Mouse (Mus musculus) MEL (cell line): ENCODE data around the gene Mpp3. TPM values are rescaled to one million over a fixed set of nuclear protein-coding genes. Genes with fewer than 3 reads are reported as not detected.

Source experiments
- DNase-seq: peaks from one replicate; pipeline ENCODE4 v3.0.0; 2011; ENCODE audit warnings: low read depth, low spot score
- H3K27ac ChIP-seq: 2 replicates; pipeline ENCODE4 v1.5.1; 2012; ENCODE audit warnings: low read depth, mild to moderate bottlenecking, control low read depth, low read length, moderate library complexity; ENCODE audit not compliant: control insufficient read depth
- H3K27me3 ChIP-seq, 2 experiments: fragments of 150-350 bp in 1 of 2; sonication (generic) in 1 of 2; 2 replicates each; pipeline ENCODE4 v1.6.1; 2012; ENCODE audit warnings: low read length in 2 of 2, mild to moderate bottlenecking in 2 of 2, improper control_type of control experiment in 1 of 2, moderate library complexity in 1 of 2; ENCODE audit not compliant: insufficient read depth in 2 of 2, control insufficient read depth in 1 of 2
- H3K36me3 ChIP-seq, 2 experiments: 2 replicates each; pipeline ENCODE4 v1.6.1; 2012 to 2014; ENCODE audit warnings: low read length in 2 of 2, improper control_type of control experiment in 1 of 2, inconsistent platforms in 1 of 2, mild to moderate bottlenecking in 1 of 2; ENCODE audit not compliant: insufficient read depth in 2 of 2, control insufficient read depth in 1 of 2
- H3K4me1 ChIP-seq, 2 experiments: fragments of 150-350 bp in 1 of 2; sonication (generic) in 1 of 2; 2 replicates each; pipeline ENCODE4 v1.6.1; 2012; ENCODE audit warnings: low read length in 2 of 2, improper control_type of control experiment in 1 of 2, mild to moderate bottlenecking in 1 of 2; ENCODE audit not compliant: insufficient read depth in 2 of 2, control insufficient read depth in 1 of 2
- H3K4me3 ChIP-seq, 2 experiments: fragments of 150-350 bp in 1 of 2; sonication (generic) in 1 of 2; 2 replicates each; pipeline ENCODE4 v1.5.1; 2012; ENCODE audit warnings: low read depth in 2 of 2, low read length in 2 of 2, mild to moderate bottlenecking in 2 of 2, moderate library complexity in 2 of 2, control low read depth in 1 of 2, improper control_type of control experiment in 1 of 2; ENCODE audit not compliant: control insufficient read depth in 1 of 2, insufficient read depth in 1 of 2
- H3K79me2 ChIP-seq: 2 replicates; pipeline ENCODE4 v1.6.1; 2012; ENCODE audit warnings: mild to moderate bottlenecking, low read length, moderate library complexity; ENCODE audit not compliant: control insufficient read depth, poor library complexity, insufficient read depth
- H3K9ac ChIP-seq: 2 replicates; pipeline ENCODE4 v1.6.1; 2012; ENCODE audit warnings: low read depth, mild to moderate bottlenecking, control low read depth, low read length, moderate library complexity; ENCODE audit not compliant: control insufficient read depth, poor library complexity, severe bottlenecking
- H3K9me3 ChIP-seq: fragments of 150-350 bp; sonication (generic); replicated peaks from 2 replicates; pipeline ENCODE4 v1.6.1; 2012; ENCODE audit warnings: mild to moderate bottlenecking, low read length, improper control_type of control experiment, moderate library complexity; ENCODE audit not compliant: insufficient read depth
- BHLHE40 ChIP-seq: IDR thresholded peaks from 2 replicates; pipeline ENCODE4 v1.6.1; 2012; ENCODE audit warnings: low read depth, mild to moderate bottlenecking, inconsistent platforms, low read length, improper control_type of control experiment, borderline replicate concordance
- CHD1 ChIP-seq: IDR thresholded peaks from 2 replicates; pipeline ENCODE4 v1.6.1; 2012; ENCODE audit warnings: low read depth, mild to moderate bottlenecking, inconsistent platforms, low read length, improper control_type of control experiment
- CTCF ChIP-seq, 3 experiments: IDR thresholded peaks in 2 of 3; conservative IDR thresholded peaks in 1 of 3; 2 replicates each; pipeline ENCODE4 v1.5.1; 2011 to 2012; ENCODE audit warnings: low read length in 3 of 3, low read depth in 2 of 3, mild to moderate bottlenecking in 2 of 3, improper control_type of control experiment in 1 of 3, inconsistent platforms in 1 of 3, mixed read lengths in 1 of 3, moderate library complexity in 1 of 3; ENCODE audit not compliant: control insufficient read depth in 1 of 3, insufficient read depth in 1 of 3, poor library complexity in 1 of 3, severe bottlenecking in 1 of 3
- E2F4 ChIP-seq: IDR thresholded peaks from 2 replicates; pipeline ENCODE4 v1.6.1; 2011; ENCODE audit warnings: low read depth, low read length, improper control_type of control experiment, borderline replicate concordance
- ELF1 ChIP-seq: IDR thresholded peaks from 2 replicates; pipeline ENCODE4 v1.6.1; 2014; ENCODE audit warnings: low read depth, mild to moderate bottlenecking, inconsistent platforms, low read length, improper control_type of control experiment, moderate library complexity
- GABPA ChIP-seq: IDR thresholded peaks from 2 replicates; pipeline ENCODE4 v1.6.1; 2012; ENCODE audit warnings: low read depth, mild to moderate bottlenecking, inconsistent platforms, low read length, improper control_type of control experiment, moderate library complexity
- GATA1 ChIP-seq: IDR thresholded peaks from 2 replicates; pipeline ENCODE4 v1.6.1; 2011; ENCODE audit warnings: low read depth, low read length, improper control_type of control experiment
- JUND ChIP-seq: IDR thresholded peaks from 2 replicates; pipeline ENCODE4 v1.6.1; 2011; ENCODE audit warnings: low read depth, mild to moderate bottlenecking, improper control_type of control experiment, low read length
- KAT2A ChIP-seq: conservative IDR thresholded peaks from 2 replicates; pipeline ENCODE4 v1.6.1; 2012; ENCODE audit warnings: low read depth, low read length, improper control_type of control experiment, inconsistent platforms
- MAX ChIP-seq: IDR thresholded peaks from 2 replicates; pipeline ENCODE4 v1.6.1; 2011; ENCODE audit warnings: low read length, improper control_type of control experiment
- MAZ ChIP-seq: IDR thresholded peaks from 2 replicates; pipeline ENCODE4 v1.6.1; 2012; ENCODE audit warnings: low read depth, mild to moderate bottlenecking, inconsistent platforms, low read length, improper control_type of control experiment
- MEF2A ChIP-seq: IDR thresholded peaks from 2 replicates; pipeline ENCODE4 v1.6.1; 2014; ENCODE audit warnings: low read depth, mild to moderate bottlenecking, inconsistent platforms, low read length, improper control_type of control experiment; ENCODE audit not compliant: poor library complexity, insufficient replicate concordance, severe bottlenecking; ENCODE audit errors: extremely low read depth
- MXI1 ChIP-seq: IDR thresholded peaks from 2 replicates; pipeline ENCODE4 v1.6.1; 2011; ENCODE audit warnings: mild to moderate bottlenecking, low read depth, low read length, improper control_type of control experiment
- MYC ChIP-seq: IDR thresholded peaks from 2 replicates; pipeline ENCODE4 v1.6.1; 2011; ENCODE audit warnings: low read depth, mild to moderate bottlenecking, low read length, improper control_type of control experiment, moderate library complexity
- NELFE ChIP-seq: IDR thresholded peaks from 2 replicates; pipeline ENCODE4 v1.6.1; 2011; ENCODE audit warnings: low read depth, low read length, improper control_type of control experiment
- POLR2A ChIP-seq, 2 experiments: IDR thresholded peaks; 2 replicates each; pipeline ENCODE4 v1.6.1; 2011 to 2012; ENCODE audit warnings: low read length in 2 of 2, mild to moderate bottlenecking in 2 of 2, control low read depth in 1 of 2, improper control_type of control experiment in 1 of 2, low read depth in 1 of 2, moderate library complexity in 1 of 2; ENCODE audit not compliant: control insufficient read depth in 1 of 2, insufficient read depth in 1 of 2, poor library complexity in 1 of 2
- POLR2AphosphoS2 ChIP-seq: IDR thresholded peaks from 2 replicates; pipeline ENCODE4 v1.6.1; 2011; ENCODE audit warnings: low read length, improper control_type of control experiment
- RCOR1 ChIP-seq: IDR thresholded peaks from 2 replicates; pipeline ENCODE4 v1.6.1; 2012; ENCODE audit warnings: low read depth, mild to moderate bottlenecking, inconsistent platforms, low read length, improper control_type of control experiment
- SMC3 ChIP-seq: IDR thresholded peaks from 2 replicates; pipeline ENCODE4 v1.6.1; 2011; ENCODE audit warnings: low read depth, low read length, improper control_type of control experiment
- TCF12 ChIP-seq: IDR thresholded peaks from 2 replicates; pipeline ENCODE4 v1.6.1; 2014; ENCODE audit warnings: low read depth, mild to moderate bottlenecking, inconsistent platforms, low read length, improper control_type of control experiment, moderate library complexity
- UBTF ChIP-seq: IDR thresholded peaks from 2 replicates; pipeline ENCODE4 v1.6.1; 2012; ENCODE audit warnings: low read depth, mild to moderate bottlenecking, inconsistent platforms, low read length, improper control_type of control experiment, moderate library complexity, borderline replicate concordance; ENCODE audit not compliant: insufficient read depth
- ZC3H11A ChIP-seq: IDR thresholded peaks from 2 replicates; pipeline ENCODE4 v1.6.1; 2012; ENCODE audit warnings: low read depth, mild to moderate bottlenecking, inconsistent platforms, low read length, improper control_type of control experiment
- ZMIZ1 ChIP-seq: IDR thresholded peaks from 2 replicates; pipeline ENCODE4 v1.6.1; 2012; ENCODE audit warnings: low read depth, mild to moderate bottlenecking, inconsistent platforms, low read length, improper control_type of control experiment, moderate library complexity
- ZNF384 ChIP-seq: IDR thresholded peaks from 2 replicates; pipeline ENCODE4 v1.6.1; 2012; ENCODE audit warnings: low read depth, mild to moderate bottlenecking, inconsistent platforms, low read length, improper control_type of control experiment
- polyA plus RNA-seq, 2 experiments: library from polyadenylated mRNA; stranded (reverse) in 1 of 2; unstranded in 1 of 2; fragments of >175 nt in 1 of 2; fragments of >200 nt in 1 of 2; gene quantifications; 2 replicates each; pipeline versions ENCODE4 v1.2.1 to v1.2.4; 2012; ENCODE audit warnings: low replicate concordance in 2 of 2, low read depth in 1 of 2; ENCODE audit not compliant: insufficient read length in 2 of 2, insufficient read depth in 1 of 2, missing spikeins in 1 of 2
- total RNA-seq: library from RNA; depleted of rRNA; stranded (reverse); fragments of 300-350 nt; gene quantifications from 2 replicates; pipeline ENCODE4 v1.2.3, GENCODE M21; 2012

Gene Mpp3
- total and polyA plus RNA-seq, 3 experiments: 5.5 to 7.1 TPM; not detected in 1

DNA sequence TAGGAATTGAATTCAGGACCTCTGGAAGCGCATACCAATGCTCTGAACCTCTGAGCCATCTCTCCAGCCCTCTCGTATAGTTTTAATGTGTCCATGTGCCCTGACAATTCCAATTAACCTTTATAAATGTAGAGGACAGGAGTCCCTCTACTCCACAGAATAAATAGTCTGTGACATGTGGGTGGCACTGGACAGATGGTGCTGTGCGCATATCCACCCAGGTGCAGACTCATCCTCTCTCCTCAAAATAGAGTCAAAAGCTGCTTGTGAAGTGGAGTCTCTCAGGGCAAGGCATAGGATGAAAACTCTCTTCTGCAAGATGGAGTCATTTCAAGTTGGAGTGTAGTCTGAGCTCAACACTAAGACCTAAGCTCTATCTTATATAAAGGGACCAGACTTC lies 38.0 kb downstream of the Mpp3 start:
- Histone ChIP-seq H3K4me3 (no peak overlapping the region), H3K36me3 (peaks cover 0 to 29% of the 10 kb centered on the region in 2 experiments; a peak in 2 of 4 replicates), H3K79me2 (no peaks in the 10 kb centered on the region), H3K27ac (no peak overlapping the region), H3K9ac (no peak overlapping the region), H3K9me3 (no peaks in the 10 kb centered on the region), H3K4me1 (peaks cover 11 to 29% of the 10 kb centered on the region in 2 experiments), H3K27me3 (no peaks in the 10 kb centered on the region)
- TF ChIP-seq MAX (no peak), ZMIZ1 (no peak), POLR2AphosphoS2 (no peak), BHLHE40 (no peak), MXI1 (no peak), TCF12 (no peak), NELFE (no peak), CTCF (IDR thresholded peaks at IDR 0.05 in 2 of 3, conservative IDR thresholded peaks at IDR 0.05 in 1 of 3; ENCODE audit: control insufficient read depth in 1 of 3, insufficient read depth in 1 of 3, low read depth in 2 of 3, low read length in 3 of 3, poor library complexity in 1 of 3, severe bottlenecking in 1 of 3) (no peak), ZNF384 (no peak), E2F4 (no peak), CHD1 (no peak), RCOR1 (no peak), UBTF (no peak), ELF1 (no peak), POLR2A (IDR thresholded peaks at IDR 0.05; ENCODE audit: control insufficient read depth in 1 of 2, insufficient read depth in 1 of 2, low read depth in 1 of 2, low read length in 2 of 2, poor library complexity in 1 of 2) (no peak), MYC (no peak)
- DNase-seq: no peak

DNA sequence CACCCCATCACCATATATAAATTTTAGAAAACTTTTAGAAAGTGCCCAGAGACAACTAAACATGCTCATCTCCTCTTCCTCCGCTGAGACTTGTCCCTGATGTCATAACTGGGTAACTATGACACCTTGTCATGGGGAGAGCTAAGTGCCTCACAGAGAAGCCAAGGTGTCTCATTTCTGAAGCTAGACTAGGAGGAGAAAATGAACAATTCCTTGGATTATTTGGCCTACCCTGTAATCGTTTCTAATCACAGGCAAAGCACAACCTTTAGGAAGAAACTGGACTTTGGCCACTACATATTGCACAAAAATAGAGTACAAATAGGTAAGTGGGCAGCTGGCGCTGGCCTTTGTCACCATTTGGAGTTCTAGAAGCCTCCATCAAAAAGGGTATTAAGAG lies 41.3 kb downstream of the Mpp3 start, which contains the start of gene Dusp3:
Dusp3 (minus strand) TSS at position 101 of the 400 bp plus-strand sequence.
- Histone ChIP-seq H3K27me3 (no peaks in the 10 kb centered on the region), H3K4me3 (peak within 1 kb of the TSS; percentile 37 to 42)

More for the DNA sequence above, 41.3 kb downstream of the Mpp3 start, which contains the start of gene Dusp3:
- peaks cover 0 to 12% of the 10 kb centered on the region in 2 experiments; a peak in 2 of 4 replicates for H3K36me3 ChIP-seq
- TF ChIP-seq ZMIZ1 (no peak), POLR2A (IDR thresholded peaks at IDR 0.05; ENCODE audit: control insufficient read depth in 1 of 2, insufficient read depth in 1 of 2, low read depth in 1 of 2, low read length in 2 of 2, poor library complexity in 1 of 2) (no peak), UBTF (no peak), ZNF384 (no peak), KAT2A (no peak), RCOR1 (no peak), GABPA (no peak), SMC3 (no peak), ZC3H11A (no peak), JUND (no peak), MYC (no peak), CHD1 (no peak), GATA1 (no peak), MAZ (no peak), MEF2A (no peak)
- H3K79me2 ChIP-seq: peaks cover 2% of the 10 kb centered on the region
- peaks cover 3 to 21% of the 10 kb centered on the region in 2 experiments; a peak in 3 of 4 replicates for H3K4me1 ChIP-seq
- DNase-seq: no peak
- H3K9ac ChIP-seq: peak within 1 kb of the TSS; percentile 30
- no peaks in the 10 kb centered on the region for H3K9me3 ChIP-seq
- no peak within 1 kb of the TSS for H3K27ac ChIP-seq
